Mouse (Mus musculus) heart, adult 2 months (tissue): ENCODE data around the gene Aym1.

Experiments
- CTCF ChIP-seq: fragments of 200-600 bp; IDR thresholded peaks from 2 replicates; pipeline ENCODE4 v1.8.1; 2022; ENCODE audit warnings: antibody characterized with exemption, mild to moderate bottlenecking, moderate library complexity
- EP300 ChIP-seq: fragments of 200-500 bp; IDR thresholded peaks from 2 replicates; pipeline ENCODE4 v1.6.1; 2011; ENCODE audit warnings: low read depth, low read length, control low read depth; ENCODE audit not compliant: insufficient read depth
- POLR2A ChIP-seq: fragments of 200-500 bp; IDR thresholded peaks from 2 replicates; pipeline ENCODE4 v1.6.1; 2011; ENCODE audit warnings: mild to moderate bottlenecking, low read depth, low read length, control low read depth; ENCODE audit not compliant: insufficient read depth

DNA sequence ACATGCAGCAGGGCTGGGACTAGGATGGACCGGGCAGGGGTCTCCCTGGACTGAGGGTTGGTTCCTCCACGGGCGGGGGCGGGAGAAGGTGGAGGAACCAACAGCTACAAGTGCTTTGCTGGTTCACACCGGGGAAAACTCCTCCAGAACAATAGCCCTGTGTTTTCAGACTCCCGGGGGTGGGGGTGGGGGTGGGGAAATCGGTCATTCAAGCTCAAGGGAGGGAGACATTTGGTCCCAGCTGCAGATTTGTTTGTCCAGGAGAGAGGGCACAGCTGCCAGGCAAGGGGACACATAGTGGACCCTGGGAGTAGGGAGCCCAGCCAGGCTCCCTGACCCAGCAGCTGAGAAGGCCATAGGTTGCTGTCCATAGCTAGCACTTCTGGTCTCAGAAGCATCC, 7.9 kb upstream of the Aym1 start:
- TF ChIP-seq POLR2A (no peak), CTCF (no peak), EP300 (no peak)
